Mouse (Mus musculus): ENCODE results near the gene Hivep2.
A peak's percentile ranks its signal among the peaks of the same experiment; 100 is the strongest.

The Hivep2 gene

GRCm38 (mm10) chr10:13973563-13974179, 7.8 kb downstream of the Hivep2 start:
- no peak for DNase-seq

- DNase-seq = no peak
These were observed 8.6 kb downstream of the Hivep2 start for GRCm38 (mm10) chr10:13974472-13974871.

DNA sequence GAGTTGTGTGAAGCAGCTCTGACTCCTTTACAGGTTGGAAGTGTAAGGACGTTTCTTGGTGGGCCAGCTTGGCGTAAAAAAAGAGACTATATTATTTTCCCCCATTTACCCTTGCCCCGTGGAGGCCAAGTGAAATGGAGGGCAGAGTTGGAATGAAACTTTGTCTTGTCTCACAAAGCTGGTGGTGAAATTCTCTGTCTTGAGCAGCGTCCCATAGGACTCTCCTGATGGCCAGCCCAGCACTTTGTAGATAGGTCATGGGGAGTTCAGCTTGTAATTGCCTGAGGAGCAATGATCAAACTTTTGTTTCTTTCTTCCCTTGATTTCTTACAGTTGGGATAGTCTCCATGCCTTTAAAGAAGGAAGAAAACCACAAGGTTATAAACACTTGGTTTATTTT, 10.0 kb downstream of the Hivep2 start:
- DNase-seq = no peak

DNA sequence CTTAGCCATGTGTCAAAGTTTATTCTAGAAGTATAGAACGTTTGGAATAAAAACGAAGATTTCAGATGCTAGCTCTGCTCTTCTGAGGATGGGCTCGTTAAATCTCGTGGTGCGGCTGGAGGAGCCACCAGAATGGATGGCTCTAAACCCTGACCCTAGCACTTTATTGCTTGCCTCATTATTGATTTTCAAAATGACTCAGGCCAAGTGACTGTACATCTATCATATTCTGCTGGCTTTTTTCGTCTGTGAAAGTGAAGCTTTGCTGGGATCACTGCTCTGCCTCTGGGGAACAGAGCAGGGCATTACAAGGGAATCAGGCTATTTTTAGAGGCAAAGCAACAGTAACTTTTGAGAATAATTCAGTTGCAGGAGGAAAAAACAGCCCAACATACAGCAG, 10.4 kb downstream of the Hivep2 start:
- no peak for DNase-seq

GRCm38 (mm10) chr10:13982271-13982670, 16.4 kb downstream of the Hivep2 start:
- DNase-seq = no peak

- DNase-seq = peak; percentile 57
These were observed 17.0 kb downstream of the Hivep2 start for GRCm38 (mm10) chr10:13982769-13983381.

DNA sequence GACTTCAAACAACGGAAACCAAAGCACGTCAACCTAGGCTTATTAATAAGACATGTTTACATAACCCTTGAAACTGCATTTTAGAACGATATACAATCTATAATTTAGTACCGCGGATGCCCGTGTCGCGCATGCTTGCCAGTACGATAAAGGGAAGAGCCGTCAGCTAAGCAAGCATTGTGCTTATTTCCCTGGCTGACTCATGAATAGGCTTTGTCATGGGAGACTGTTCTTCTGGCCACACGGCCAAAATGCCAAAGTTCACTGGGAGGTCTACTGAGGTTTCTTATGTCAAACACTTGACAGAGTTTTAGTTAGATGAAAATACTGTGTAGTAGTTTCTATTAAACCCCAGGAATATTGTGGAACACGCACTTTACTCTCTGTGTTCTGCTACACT, 17.8 kb downstream of the Hivep2 start:
- no peak for DNase-seq

DNA sequence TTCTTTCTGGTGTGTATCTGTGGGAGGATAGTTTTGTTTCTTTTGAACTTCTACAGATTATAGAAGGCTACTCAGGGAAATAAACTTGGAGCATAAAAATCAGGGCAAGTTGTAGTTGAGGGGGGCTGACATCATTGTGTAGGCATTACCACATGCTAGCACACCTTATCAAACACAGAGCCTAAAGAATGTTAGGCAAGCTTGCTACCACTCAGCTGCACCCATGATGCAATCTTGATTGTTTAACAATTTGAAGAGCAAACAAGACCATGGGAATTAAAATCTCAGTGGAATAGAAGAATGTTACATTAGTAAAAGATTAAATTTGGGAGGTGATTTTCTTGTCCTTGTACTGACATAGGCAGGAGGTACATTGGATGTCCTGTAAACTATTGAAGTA, 18.4 kb downstream of the Hivep2 start:
- DNase-seq = no peak

- DNase-seq = no peak
These were observed 20.7 kb downstream of the Hivep2 start for GRCm38 (mm10) chr10:13986539-13986938.

- DNase-seq = no peak
These were observed 21.5 kb downstream of the Hivep2 start for GRCm38 (mm10) chr10:13987336-13987735.

GRCm38 (mm10) chr10:13988280-13988679, 22.4 kb downstream of the Hivep2 start:
- no peak for DNase-seq

- no peak for DNase-seq
These were observed 22.9 kb downstream of the Hivep2 start for GRCm38 (mm10) chr10:13988757-13989156.

GRCm38 (mm10) chr10:13990842-13991241, 25.0 kb downstream of the Hivep2 start:
- DNase-seq = no peak

GRCm38 (mm10) chr10:13993411-13993810, 27.5 kb downstream of the Hivep2 start:
- DNase-seq = no peak

- DNase-seq = no peak
These were observed 31.5 kb downstream of the Hivep2 start for GRCm38 (mm10) chr10:13997336-13997735.

- DNase-seq = no peak
These were observed 39.1 kb downstream of the Hivep2 start for GRCm38 (mm10) chr10:14004769-14005517.

GRCm38 (mm10) chr10:14009721-14010120, 43.8 kb downstream of the Hivep2 start:
- no peak for DNase-seq

GRCm38 (mm10) chr10:14016287-14016970, 50.6 kb downstream of the Hivep2 start:
- DNase-seq = no peak

DNA sequence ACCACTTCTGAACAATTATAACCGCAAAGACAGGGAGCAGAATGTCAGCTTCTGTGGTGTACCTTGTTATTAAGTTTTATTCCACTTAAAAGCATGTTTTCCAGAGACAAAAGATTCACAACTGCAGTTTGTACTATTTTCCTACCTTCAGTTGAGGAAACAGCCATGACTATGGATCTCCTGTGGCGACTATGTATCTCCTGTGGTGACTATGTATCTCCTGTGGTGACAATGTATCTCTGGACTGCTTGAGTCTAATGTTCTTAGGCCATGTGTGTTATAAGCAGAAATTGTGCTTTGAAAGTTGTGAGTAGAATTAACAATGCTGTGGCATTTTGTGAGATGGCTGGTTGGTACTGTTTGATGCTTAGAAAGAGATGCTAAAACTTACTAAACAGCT, 51.5 kb downstream of the Hivep2 start:
- DNase-seq = no peak

DNA sequence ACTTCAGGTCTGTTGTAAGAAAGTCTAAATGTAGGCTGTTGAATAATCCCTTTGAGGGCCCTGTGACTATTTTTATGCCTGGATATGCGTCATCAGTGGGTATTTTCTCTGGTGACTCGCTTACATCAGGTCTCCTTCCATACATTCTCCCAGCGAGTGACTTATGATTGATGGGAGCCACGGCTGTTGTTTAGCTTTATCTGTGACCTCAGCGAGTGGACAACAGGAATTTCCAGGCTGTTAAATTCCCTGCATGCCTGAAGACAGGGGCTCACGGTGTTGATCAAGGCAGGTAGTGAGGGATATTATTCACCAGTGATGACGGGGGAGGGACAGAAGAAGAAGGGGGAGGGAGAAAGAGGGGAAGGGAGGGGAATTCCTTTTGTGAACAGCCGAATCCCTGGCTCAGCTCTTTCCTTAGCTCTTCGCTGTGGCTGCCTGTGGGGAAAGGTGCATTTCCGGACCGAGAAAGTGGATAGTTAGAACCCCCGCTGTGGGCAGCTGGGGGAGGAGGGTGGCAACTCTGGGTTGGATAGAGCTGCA, 52.0 kb downstream of the Hivep2 start:
- DNase-seq = no peak

- DNase-seq = no peak
These were observed 52.8 kb downstream of the Hivep2 start for GRCm38 (mm10) chr10:14018672-14019071.

DNA sequence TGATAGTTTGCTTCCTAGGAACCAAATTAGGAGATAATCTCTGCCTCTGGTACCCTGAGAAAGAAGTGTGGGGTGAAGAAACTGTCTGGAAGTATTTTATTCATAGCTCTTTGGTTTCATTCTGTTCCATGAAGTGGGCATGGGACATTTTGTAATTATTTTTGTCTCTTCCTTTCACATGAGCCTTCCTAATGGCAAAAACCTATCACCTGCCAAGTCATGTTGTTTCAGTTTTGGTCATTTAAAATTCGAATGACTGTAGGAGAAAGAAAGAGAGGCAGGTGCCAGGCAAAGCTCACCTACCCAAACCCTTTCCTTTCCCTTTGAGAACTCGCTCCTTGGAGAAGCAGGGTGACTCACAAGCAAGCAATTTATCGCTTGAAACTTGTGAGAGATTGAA, 53.3 kb downstream of the Hivep2 start:
- no peak for DNase-seq

GRCm38 (mm10) chr10:14020253-14020652, 54.4 kb downstream of the Hivep2 start:
- DNase-seq = no peak
